Mouse (Mus musculus): ENCODE data around the gene Ikzf2. TPM values are rescaled to one million over a fixed set of nuclear protein-coding genes. Genes with fewer than 3 reads are reported as not detected.

Gene Ikzf2
- total and polyA plus RNA-seq, 2 experiments from 2014 or later, result 1.8 to 7.3 TPM

GRCm38 (mm10) chr1:69680501-69680900 lies 6.5 kb downstream of the Ikzf2 start:
- no peak for TF ChIP-seq CTCF (IDR thresholded peaks at IDR 0.05; ENCODE audit: low read depth)
- H3K9me3 ChIP-seq (ENCODE audit: low read length), result no peaks in the 10 kb centered on the region
- H3K4me2 ChIP-seq (ENCODE audit: low read depth), result no peak overlapping the region
- ATAC-seq (no peak), DNase-seq (no peak)
- no peak overlapping the region for H3K9ac ChIP-seq
- H3K4me3 ChIP-seq (ENCODE audit: low read depth, low read length), result no peak overlapping the region
- H3K36me3 ChIP-seq (ENCODE audit: insufficient read depth), result no peaks in the 10 kb centered on the region
- no peak overlapping the region for H3K27ac ChIP-seq (ENCODE audit: low read depth, low read length)
- 85% methylated on average over 4 of the region's 4 CpGs for whole genome bisulfite sequencing
- H3K27me3 ChIP-seq (ENCODE audit: insufficient read depth, low read length), result no peaks in the 10 kb centered on the region; the same call in 1 of the 2 replicates
- no peaks in the 10 kb centered on the region; the same call in 1 of the 2 replicates for H3K4me1 ChIP-seq (ENCODE audit: insufficient read depth)

GRCm38 (mm10) chr1:69669897-69670404 lies 17.1 kb downstream of the Ikzf2 start:
- ATAC-seq (no peak), DNase-seq (no peak)
- no peaks in the 10 kb centered on the region for H3K36me3 ChIP-seq (ENCODE audit: insufficient read depth)
- H3K4me3 ChIP-seq (ENCODE audit: low read depth, low read length), result no peak overlapping the region
- H3K4me1 ChIP-seq (ENCODE audit: insufficient read depth), result no peaks in the 10 kb centered on the region
- no peak overlapping the region for H3K9ac ChIP-seq
- no peak overlapping the region for H3K4me2 ChIP-seq (ENCODE audit: low read depth)
- no peaks in the 10 kb centered on the region for H3K9me3 ChIP-seq (ENCODE audit: low read length)
- 95% methylated on average over 10 of the region's 10 CpGs for WGBS
- H3K27ac ChIP-seq (ENCODE audit: low read depth, low read length), result no peak overlapping the region
- H3K27me3 ChIP-seq (ENCODE audit: insufficient read depth, low read length), result no peaks in the 10 kb centered on the region
- no peak for TF ChIP-seq CTCF (IDR thresholded peaks at IDR 0.05; ENCODE audit: low read depth)

- DNase-seq (no peak), ATAC-seq (no peak)
- no peaks in the 10 kb centered on the region for H3K4me1 ChIP-seq (ENCODE audit: insufficient read depth)
- H3K9me3 ChIP-seq (ENCODE audit: low read length), result no peaks in the 10 kb centered on the region
- no peak overlapping the region for H3K27ac ChIP-seq (ENCODE audit: low read depth, low read length)
- TF ChIP-seq CTCF (IDR thresholded peaks at IDR 0.05; ENCODE audit: low read depth), result no peak
- no peak overlapping the region for H3K4me3 ChIP-seq (ENCODE audit: low read depth, low read length)
- H3K36me3 ChIP-seq (ENCODE audit: insufficient read depth), result no peaks in the 10 kb centered on the region
- H3K9ac ChIP-seq, result no peak overlapping the region
- H3K4me2 ChIP-seq (ENCODE audit: low read depth), result no peak overlapping the region
- no peaks in the 10 kb centered on the region for H3K27me3 ChIP-seq (ENCODE audit: insufficient read depth, low read length)
- 90% methylated on average over 5 of the region's 5 CpGs for WGBS
These were observed 19.6 kb downstream of the Ikzf2 start for GRCm38 (mm10) chr1:69667456-69667855.

GRCm38 (mm10) chr1:69659779-69660178 lies 27.3 kb downstream of the Ikzf2 start:
- H3K4me2 ChIP-seq (ENCODE audit: low read depth), result no peak overlapping the region
- ATAC-seq (no peak), DNase-seq (no peak)
- no peaks in the 10 kb centered on the region for H3K27me3 ChIP-seq (ENCODE audit: insufficient read depth, low read length)
- no peaks in the 10 kb centered on the region for H3K36me3 ChIP-seq (ENCODE audit: insufficient read depth)
- 78% methylated on average over 2 of the region's 2 CpGs for WGBS
- H3K9ac ChIP-seq, result no peak overlapping the region
- no peaks in the 10 kb centered on the region for H3K4me1 ChIP-seq (ENCODE audit: insufficient read depth)
- H3K4me3 ChIP-seq (ENCODE audit: low read depth, low read length), result no peak overlapping the region
- no peak overlapping the region for H3K27ac ChIP-seq (ENCODE audit: low read depth, low read length)
- no peak for TF ChIP-seq CTCF (IDR thresholded peaks at IDR 0.05; ENCODE audit: low read depth)
- H3K9me3 ChIP-seq (ENCODE audit: low read length), result no peaks in the 10 kb centered on the region

- no peaks in the 10 kb centered on the region for H3K4me1 ChIP-seq (ENCODE audit: insufficient read depth)
- no peak overlapping the region for H3K27ac ChIP-seq (ENCODE audit: low read depth, low read length)
- ATAC-seq, result no peak
- no peaks in the 10 kb centered on the region for H3K27me3 ChIP-seq (ENCODE audit: insufficient read depth, low read length)
- WGBS, result 37% methylated on average over 6 of the region's 6 CpGs
- no peak for DNase-seq
- H3K4me2 ChIP-seq (ENCODE audit: low read depth), result no peak overlapping the region
- H3K4me3 ChIP-seq (ENCODE audit: low read depth, low read length), result no peak overlapping the region
- no peak for TF ChIP-seq CTCF (IDR thresholded peaks at IDR 0.05; ENCODE audit: low read depth)
- no peak overlapping the region for H3K9ac ChIP-seq
- no peaks in the 10 kb centered on the region for H3K9me3 ChIP-seq (ENCODE audit: low read length)
- H3K36me3 ChIP-seq (ENCODE audit: insufficient read depth), result no peaks in the 10 kb centered on the region
These were observed 29.0 kb downstream of the Ikzf2 start for GRCm38 (mm10) chr1:69658051-69658450.

- H3K4me3 ChIP-seq (ENCODE audit: low read depth, low read length), result no peak overlapping the region
- 78% methylated on average over 3 of the region's 3 CpGs for WGBS
- H3K27ac ChIP-seq (ENCODE audit: low read depth, low read length), result no peak overlapping the region
- no peak for ATAC-seq
- TF ChIP-seq CTCF (IDR thresholded peaks at IDR 0.05; ENCODE audit: low read depth), result no peak
- H3K9me3 ChIP-seq (ENCODE audit: low read length), result no peaks in the 10 kb centered on the region
- DNase-seq, result no peak
- H3K4me1 ChIP-seq (ENCODE audit: insufficient read depth), result no peaks in the 10 kb centered on the region
- H3K4me2 ChIP-seq (ENCODE audit: low read depth), result no peak overlapping the region
- H3K9ac ChIP-seq, result no peak overlapping the region
- H3K27me3 ChIP-seq (ENCODE audit: insufficient read depth, low read length), result no peaks in the 10 kb centered on the region
- H3K36me3 ChIP-seq (ENCODE audit: insufficient read depth), result no peaks in the 10 kb centered on the region
These were observed 29.6 kb downstream of the Ikzf2 start for GRCm38 (mm10) chr1:69657455-69657854.

- 50% methylated on average over 16 of the region's 16 CpGs for WGBS
- Histone ChIP-seq H3K9ac (no peak overlapping the region), H3K4me1 (ENCODE audit: insufficient read depth) (no peaks in the 10 kb centered on the region), H3K4me2 (ENCODE audit: low read depth) (no peak overlapping the region), H3K4me3 (ENCODE audit: low read depth, low read length) (no peak overlapping the region), H3K27me3 (ENCODE audit: insufficient read depth, low read length) (no peaks in the 10 kb centered on the region), H3K36me3 (ENCODE audit: insufficient read depth) (no peaks in the 10 kb centered on the region), H3K9me3 (ENCODE audit: low read length) (no peaks in the 10 kb centered on the region), H3K27ac (ENCODE audit: low read depth, low read length) (no peak overlapping the region)
- ATAC-seq, result no peak; the same call in 1 of the 2 replicates
- no peak for TF ChIP-seq CTCF (IDR thresholded peaks at IDR 0.05; ENCODE audit: low read depth)
- DNase-seq, result no peak
These were observed 30.1 kb downstream of the Ikzf2 start for GRCm38 (mm10) chr1:69656929-69657328.

Measured in forebrain, postnatal 0 days (tissue).